Mouse (Mus musculus): ENCODE results near the gene Slc36a3. TPM values are rescaled to one million over a fixed set of nuclear protein-coding genes. Genes with fewer than 3 reads are reported as not detected.
A peak's percentile ranks its signal among the peaks of the same experiment; 100 is the strongest.

Gene Slc36a3
- total RNA-seq, 1 experiment from 2014 or later, result not detected

DNA sequence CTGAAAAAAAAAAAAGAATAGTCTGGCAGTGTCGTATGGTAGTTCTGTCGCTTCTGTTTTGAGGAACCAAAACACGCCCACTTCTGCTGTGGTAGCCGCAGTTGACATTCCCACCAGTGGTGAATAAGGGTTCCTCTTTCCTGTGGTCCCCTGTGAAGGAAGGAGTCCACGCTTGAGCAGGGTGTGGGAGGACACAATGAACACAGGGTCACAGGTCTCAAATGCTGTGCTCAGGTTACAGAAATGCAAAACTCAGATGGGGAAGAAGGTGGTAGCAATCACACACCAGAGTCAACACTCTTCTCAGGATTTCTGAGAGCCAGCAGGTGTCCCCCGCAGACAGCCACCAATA is 3.5 kb upstream of the Slc36a3 start:
- peak; percentile 94 for ATAC-seq (replicated peaks in 1 of 2; ENCODE audit: insufficient read depth in 1 of 2, low FRiP score in 2 of 2, low TSS enrichment in 1 of 2, low read depth in 1 of 2, poor library complexity in 2 of 2, severe bottlenecking in 2 of 2)

DNA sequence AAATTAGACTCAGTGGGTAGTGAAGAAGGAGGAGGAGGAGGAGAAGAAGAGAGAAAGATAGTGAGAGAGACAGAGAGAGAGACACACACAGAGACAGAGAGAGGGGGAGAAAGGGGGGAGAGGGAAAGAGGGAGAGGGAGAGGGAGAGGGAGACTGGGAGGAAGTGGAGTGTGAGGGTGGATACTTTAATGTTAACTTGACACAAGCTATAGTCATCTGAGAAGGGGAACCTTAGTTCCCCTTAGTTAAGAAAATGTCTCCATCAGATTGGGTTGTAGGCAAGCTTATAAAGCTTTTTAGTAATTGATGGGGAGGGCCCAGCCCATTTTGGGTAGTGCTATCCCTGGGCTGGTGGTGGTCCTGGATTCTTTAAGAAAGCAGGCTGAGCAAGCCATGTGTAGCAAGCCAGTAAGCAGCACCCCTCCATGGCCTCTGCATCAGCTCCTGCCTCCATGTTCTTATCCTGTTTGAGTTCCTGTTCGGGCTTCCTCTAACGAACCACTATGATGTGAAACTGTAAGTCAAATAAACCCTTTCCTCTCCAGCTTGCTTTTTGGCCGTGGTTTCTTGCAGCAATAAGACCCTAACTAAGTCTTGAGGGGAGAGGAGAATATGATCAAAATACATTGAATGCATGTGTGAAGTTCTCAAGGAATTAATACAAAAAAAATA is 3.0 kb upstream of the Slc36a3 start:
- ATAC-seq (replicated peaks in 1 of 2; ENCODE audit: insufficient read depth in 1 of 2, low FRiP score in 2 of 2, low TSS enrichment in 1 of 2, low read depth in 1 of 2, poor library complexity in 2 of 2, severe bottlenecking in 2 of 2), result no peak

DNA sequence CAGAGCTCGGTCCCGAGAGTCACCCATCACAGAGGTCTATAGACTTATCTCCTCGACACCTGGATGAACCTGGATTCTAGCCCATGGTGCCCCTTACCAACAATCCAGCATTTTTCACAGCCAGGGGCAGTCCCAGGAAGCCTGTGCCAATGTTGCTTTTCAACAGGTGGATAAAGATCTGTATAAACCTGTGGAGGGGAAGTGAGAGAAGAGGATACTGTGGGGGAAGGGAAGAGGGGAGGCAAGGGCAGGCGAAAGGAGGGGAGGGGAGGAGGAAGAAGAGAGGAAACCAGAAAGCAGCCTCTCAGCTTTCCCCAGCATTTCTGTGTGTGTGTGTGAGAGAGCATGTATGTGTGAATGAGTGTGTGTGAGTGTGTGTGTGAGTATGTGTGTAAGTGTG is 3.0 kb downstream of the Slc36a3 start:
- peak; percentile 36 to 52; a peak in 3 of 4 replicates for ATAC-seq (replicated peaks in 1 of 2; ENCODE audit: insufficient read depth in 1 of 2, low FRiP score in 2 of 2, low TSS enrichment in 1 of 2, low read depth in 1 of 2, poor library complexity in 2 of 2, severe bottlenecking in 2 of 2)

DNA sequence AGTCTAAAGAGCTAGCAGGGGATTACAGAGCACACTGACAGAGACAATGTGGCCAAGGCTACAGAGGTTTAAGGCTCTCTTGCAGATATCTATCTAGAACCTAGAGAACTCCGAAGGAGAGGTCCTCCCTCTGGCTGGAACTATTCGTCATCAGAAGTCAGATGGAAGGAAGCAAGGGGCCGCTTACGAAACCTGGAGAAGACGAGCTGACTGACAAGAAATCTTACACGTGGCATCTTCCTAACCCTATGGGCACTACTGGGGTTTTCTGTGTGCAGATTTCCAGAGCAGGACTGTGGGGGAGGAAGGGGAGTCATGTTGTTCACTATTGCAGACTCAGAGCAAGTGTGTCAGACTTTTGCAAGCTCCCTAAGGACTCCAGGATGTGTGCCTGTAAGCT is 4.1 kb downstream of the Slc36a3 start:
- ATAC-seq (replicated peaks in 1 of 2; ENCODE audit: insufficient read depth in 1 of 2, low FRiP score in 2 of 2, low TSS enrichment in 1 of 2, low read depth in 1 of 2, poor library complexity in 2 of 2, severe bottlenecking in 2 of 2), result no peak

DNA sequence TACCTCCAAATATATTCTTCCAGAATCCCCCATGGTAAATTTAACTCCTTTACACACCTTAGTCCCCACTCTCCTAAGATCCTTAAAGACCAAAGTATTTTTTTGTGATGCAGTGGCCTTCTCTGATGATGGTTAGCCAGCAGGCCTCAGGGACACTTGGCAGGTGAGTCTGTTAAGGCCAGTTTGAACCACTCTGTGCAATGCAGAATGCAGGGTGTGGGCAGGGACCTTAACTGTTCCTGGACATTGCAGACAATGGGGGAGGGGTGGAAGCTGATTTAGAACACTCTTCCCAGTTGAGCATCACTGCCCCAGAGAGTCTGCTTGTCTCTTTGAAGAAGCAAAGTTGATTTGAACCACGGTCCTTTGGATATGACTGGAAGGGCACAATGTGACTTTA is 4.7 kb downstream of the Slc36a3 start:
- ATAC-seq (replicated peaks in 1 of 2; ENCODE audit: insufficient read depth in 1 of 2, low FRiP score in 2 of 2, low TSS enrichment in 1 of 2, low read depth in 1 of 2, poor library complexity in 2 of 2, severe bottlenecking in 2 of 2), result no peak

DNA sequence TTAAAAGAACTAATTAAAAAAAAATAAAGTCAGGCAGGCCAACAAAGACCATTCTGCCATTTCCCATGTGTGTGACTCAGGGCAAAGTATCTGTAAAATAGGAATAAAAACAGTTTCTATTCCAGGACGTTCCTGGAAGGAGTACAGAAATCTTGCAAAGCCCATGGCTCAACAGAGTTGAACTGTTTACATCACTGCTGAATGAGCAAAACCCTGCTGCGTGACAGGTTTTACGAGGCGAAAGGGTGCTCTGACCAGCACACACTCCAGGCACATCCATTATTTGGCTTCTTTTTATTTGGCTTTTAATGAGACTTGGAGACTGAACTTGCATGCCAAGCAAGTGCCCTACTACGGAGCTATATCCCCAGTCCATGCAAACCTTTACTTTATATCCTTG is 7.5 kb downstream of the Slc36a3 start:
- no peak for ATAC-seq (replicated peaks in 1 of 2; ENCODE audit: insufficient read depth in 1 of 2, low FRiP score in 2 of 2, low TSS enrichment in 1 of 2, low read depth in 1 of 2, poor library complexity in 2 of 2, severe bottlenecking in 2 of 2)

DNA sequence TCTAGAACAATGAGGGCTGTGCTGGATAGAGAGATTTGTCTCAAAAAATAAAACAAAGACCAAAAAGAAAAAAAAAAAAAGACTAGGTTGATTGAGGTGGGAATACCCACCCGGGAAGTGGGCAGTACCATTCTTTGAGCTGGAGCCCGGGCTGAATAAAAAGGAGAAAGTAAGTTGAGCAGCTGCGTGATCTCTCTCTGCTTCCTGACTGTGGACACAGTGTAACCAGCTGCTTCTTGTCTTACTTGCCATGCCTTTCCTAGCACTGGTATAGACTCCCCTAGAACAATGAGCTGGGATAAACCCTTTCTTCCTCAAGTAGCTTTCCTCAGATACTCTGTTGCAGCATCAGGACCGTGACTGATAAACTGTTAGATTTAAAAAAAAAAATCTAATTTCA is 10.0 kb downstream of the Slc36a3 start:
- no peak for ATAC-seq (replicated peaks in 1 of 2; ENCODE audit: insufficient read depth in 1 of 2, low FRiP score in 2 of 2, low TSS enrichment in 1 of 2, low read depth in 1 of 2, poor library complexity in 2 of 2, severe bottlenecking in 2 of 2)

DNA sequence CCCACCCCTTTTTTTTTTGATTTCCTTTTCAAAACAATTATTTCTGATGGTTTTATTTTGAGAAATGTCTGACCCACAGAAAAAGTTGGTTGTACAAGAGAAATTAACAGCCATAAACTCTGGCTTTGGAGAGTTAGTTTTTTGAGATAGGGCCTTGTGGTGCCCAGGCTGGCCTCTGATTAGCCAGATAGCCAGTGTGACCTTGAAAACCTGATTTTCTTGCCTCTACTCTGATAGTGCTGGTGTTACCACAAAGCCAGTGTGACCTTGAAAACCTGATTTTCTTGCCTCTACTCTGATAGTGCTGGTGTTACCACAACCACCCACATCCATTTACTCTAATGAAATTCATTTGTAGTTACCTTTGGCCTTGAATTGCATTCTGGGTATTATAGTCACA is 13.9 kb downstream of the Slc36a3 start:
- ATAC-seq (replicated peaks in 1 of 2; ENCODE audit: insufficient read depth in 1 of 2, low FRiP score in 2 of 2, low TSS enrichment in 1 of 2, low read depth in 1 of 2, poor library complexity in 2 of 2, severe bottlenecking in 2 of 2), result no peak

DNA sequence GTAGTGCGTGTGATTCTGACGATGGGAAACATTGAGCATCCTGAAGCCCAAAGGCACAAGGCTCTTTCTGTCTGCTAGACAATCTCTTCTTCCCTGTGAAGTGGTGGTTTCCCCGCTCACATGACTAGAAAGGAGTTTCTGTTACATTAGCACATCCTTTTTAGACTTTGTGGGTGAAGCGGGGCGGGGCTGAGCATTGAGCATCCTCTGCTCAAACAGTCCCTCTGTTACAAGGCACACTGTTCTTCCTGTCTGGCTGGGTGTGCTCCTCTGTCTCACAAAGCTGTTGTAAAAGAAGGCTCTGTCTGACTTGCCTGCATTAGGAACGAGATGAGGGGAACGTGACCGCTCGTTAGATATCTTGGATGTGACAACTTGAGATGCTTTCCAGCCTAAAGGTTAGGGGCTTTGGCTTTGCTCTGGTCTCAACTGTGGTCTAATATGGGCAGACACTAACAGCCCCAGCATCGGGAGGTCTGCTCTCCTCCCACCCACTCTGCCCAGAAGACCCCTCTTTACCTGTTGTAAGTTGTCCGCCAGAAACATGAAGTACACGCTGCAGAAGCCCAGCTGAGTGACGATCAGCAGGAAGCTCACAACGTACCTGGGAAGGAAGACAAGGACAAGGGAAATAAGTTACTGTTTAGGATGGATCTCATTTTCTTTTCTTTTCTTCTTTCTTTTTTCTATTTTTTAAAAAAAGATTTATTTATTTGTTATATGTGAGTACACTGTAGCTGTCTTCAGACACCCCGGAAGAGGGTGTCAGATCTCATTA is 14.5 kb downstream of the Slc36a3 start:
- ATAC-seq (replicated peaks in 1 of 2; ENCODE audit: insufficient read depth in 1 of 2, low FRiP score in 2 of 2, low TSS enrichment in 1 of 2, low read depth in 1 of 2, poor library complexity in 2 of 2, severe bottlenecking in 2 of 2), result peak; percentile 38 to 75; a peak in 3 of 4 replicates

DNA sequence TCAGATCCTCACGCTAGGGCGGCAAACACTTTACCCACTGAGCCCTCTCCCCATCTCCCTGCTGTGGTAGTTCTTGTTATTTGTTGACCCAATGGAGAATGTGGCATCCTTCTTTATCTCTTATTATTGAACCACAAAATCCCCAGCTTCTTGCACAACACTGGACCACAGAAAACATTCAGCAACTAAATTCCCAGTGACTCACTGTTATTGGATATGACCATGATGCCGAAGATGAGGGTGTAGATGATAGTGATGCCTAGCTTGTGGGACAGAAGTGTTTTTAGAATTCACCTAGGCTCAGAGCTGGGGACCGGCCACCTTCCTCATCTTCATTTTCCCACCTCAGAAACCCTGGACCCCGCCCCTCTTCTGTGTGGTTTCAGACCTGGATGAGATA is 16.6 kb downstream of the Slc36a3 start:
- ATAC-seq (replicated peaks in 1 of 2; ENCODE audit: insufficient read depth in 1 of 2, low FRiP score in 2 of 2, low TSS enrichment in 1 of 2, low read depth in 1 of 2, poor library complexity in 2 of 2, severe bottlenecking in 2 of 2), result no peak

DNA sequence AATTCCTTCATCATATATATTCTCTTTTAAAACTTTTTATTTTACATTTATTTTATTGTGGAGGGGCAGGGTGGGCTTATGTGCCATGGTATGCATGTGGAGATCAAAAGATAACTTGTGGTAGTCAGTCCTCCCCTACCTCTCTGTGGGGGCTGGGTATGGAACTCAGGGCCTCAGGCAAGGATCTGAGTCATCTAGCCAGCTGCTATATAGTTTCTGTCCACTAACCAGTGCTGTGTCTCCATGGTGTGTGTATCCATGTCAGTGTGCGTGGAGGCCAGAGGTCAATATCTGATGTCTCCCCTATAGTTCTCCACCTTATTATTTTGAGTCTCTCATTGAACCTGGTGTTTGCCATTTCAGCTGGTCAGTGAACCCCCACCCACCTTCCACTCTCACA is 17.1 kb downstream of the Slc36a3 start:
- ATAC-seq (replicated peaks in 1 of 2; ENCODE audit: insufficient read depth in 1 of 2, low FRiP score in 2 of 2, low TSS enrichment in 1 of 2, low read depth in 1 of 2, poor library complexity in 2 of 2, severe bottlenecking in 2 of 2), result no peak

DNA sequence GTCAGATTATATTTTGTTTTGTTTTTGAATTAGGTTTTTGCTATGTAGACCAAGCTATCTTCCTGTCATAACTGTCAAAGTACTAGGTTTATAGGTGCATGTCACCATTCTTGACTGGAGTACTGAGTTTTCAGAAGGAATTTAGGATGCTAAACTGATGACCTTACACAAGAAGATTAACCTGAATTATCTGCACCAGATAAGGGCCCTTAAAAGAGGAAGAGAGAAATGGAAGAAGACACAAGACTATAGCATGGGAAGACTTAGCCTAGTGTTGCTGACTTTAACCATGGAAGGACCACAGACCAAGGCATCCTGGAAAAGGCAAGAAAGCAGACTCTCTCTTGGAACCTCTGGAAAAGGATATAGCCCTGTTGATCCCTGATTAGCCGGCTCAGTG is 18.3 kb downstream of the Slc36a3 start:
- no peak for ATAC-seq (replicated peaks in 1 of 2; ENCODE audit: insufficient read depth in 1 of 2, low FRiP score in 2 of 2, low TSS enrichment in 1 of 2, low read depth in 1 of 2, poor library complexity in 2 of 2, severe bottlenecking in 2 of 2)

DNA sequence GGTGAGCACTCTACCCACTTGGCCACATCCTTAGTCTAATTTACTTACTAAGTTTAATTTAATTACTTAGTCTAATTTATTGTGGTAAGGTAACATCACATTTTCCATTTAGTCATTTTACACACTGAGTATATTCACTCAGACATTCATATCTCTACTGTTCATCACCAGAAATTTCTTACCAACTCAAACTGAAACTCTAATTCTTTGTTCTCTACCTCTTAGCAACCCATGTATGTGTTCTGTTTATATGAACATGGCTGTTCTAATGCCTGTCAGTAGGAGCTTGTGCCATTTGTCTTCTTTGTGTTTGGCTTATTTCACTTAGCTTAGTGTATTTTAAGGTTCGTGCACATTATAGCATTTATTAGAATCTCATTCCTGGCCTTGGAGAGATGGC is 19.6 kb downstream of the Slc36a3 start:
- no peak for ATAC-seq (replicated peaks in 1 of 2; ENCODE audit: insufficient read depth in 1 of 2, low FRiP score in 2 of 2, low TSS enrichment in 1 of 2, low read depth in 1 of 2, poor library complexity in 2 of 2, severe bottlenecking in 2 of 2)

DNA sequence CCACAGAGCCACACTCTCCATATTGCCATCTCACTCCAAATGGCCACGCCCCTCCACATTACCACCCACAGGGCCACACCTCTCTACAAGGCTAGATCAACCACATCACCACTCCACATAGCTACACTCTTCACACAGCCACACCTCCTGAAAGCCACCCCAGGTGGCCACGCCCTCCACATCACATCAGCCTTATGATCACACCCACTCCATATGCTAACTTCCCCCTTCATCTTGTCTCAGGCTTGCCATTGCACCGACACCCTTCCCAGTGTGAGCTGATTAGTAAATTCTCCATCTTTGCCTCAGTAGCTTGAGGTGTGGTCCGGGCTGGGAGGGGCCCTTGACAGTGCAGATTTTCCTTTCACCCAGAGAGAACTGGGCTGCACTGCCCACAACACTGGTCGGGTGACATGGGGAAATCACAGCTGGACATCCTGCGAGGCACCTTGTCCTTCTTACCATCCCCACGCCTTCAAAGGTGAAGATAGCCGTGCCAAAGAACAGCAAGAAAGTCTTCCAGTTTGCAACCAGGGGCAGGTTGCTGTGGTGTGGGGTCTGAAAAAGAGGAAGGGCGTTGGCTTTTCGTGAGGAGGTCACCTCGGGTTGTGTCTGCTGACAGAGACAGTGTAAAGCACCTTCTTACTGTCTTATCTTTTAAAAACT is 20.3 kb downstream of the Slc36a3 start:
- peak; percentile 79 to 92 for ATAC-seq (replicated peaks in 1 of 2; ENCODE audit: insufficient read depth in 1 of 2, low FRiP score in 2 of 2, low TSS enrichment in 1 of 2, low read depth in 1 of 2, poor library complexity in 2 of 2, severe bottlenecking in 2 of 2)

DNA sequence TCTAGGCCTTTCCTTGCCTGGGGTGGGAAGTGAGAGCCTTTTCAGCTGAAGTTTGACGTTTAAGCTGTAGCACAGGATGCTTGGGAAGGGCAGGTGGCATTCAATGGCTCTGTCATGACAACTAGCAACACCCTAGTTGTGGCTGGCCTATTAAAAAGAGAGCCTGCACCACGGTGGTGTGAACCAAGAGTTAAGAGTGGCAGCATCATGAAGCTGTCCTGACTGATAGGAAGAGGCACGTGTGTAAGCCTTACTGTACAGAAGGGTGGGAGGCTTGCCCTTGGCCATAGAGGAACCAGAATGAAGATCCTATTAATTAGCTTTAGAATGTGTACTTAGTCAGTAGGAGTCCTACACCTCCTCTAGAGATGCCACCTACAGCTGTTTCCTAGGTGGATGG is 23.1 kb downstream of the Slc36a3 start:
- ATAC-seq (replicated peaks in 1 of 2; ENCODE audit: insufficient read depth in 1 of 2, low FRiP score in 2 of 2, low TSS enrichment in 1 of 2, low read depth in 1 of 2, poor library complexity in 2 of 2, severe bottlenecking in 2 of 2), result no peak

DNA sequence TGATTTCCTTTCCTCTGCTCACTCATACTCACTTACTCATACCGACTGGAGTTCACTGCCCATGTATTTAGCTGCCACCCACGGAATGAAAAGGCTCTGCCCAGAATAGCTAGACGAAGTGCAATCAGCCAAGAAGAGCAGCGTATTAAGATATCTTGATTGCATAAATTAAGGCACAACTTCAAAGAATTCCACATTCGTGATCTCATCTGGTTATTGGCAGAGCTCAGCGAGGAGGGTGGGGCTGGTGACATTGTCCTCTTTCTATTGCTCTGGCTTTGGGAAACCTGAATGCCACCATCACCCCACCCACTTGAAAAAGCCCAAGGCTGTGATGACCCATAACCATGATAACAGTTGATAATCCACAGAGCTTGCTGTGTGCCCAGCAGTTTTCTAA is 23.6 kb downstream of the Slc36a3 start:
- ATAC-seq (replicated peaks in 1 of 2; ENCODE audit: insufficient read depth in 1 of 2, low FRiP score in 2 of 2, low TSS enrichment in 1 of 2, low read depth in 1 of 2, poor library complexity in 2 of 2, severe bottlenecking in 2 of 2), result no peak

DNA sequence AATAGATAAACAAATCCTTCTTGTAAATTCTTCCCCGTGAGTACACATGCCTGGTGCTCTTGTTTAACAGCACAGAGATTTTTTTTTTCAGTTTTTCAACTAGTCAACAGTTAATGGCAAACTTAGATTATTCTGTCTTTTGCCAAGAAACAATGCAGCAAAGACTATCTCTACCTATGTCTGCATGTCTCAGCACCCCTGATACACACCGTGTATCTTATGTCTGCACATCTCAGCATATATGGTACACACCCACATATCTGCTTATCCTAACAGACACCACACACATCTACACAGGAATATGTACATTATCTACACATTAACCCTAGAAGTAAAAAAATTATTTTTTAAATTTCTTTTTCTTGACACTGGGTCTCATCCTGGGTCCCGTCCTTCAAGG is 24.8 kb downstream of the Slc36a3 start:
- no peak for ATAC-seq (replicated peaks in 1 of 2; ENCODE audit: insufficient read depth in 1 of 2, low FRiP score in 2 of 2, low TSS enrichment in 1 of 2, low read depth in 1 of 2, poor library complexity in 2 of 2, severe bottlenecking in 2 of 2)

DNA sequence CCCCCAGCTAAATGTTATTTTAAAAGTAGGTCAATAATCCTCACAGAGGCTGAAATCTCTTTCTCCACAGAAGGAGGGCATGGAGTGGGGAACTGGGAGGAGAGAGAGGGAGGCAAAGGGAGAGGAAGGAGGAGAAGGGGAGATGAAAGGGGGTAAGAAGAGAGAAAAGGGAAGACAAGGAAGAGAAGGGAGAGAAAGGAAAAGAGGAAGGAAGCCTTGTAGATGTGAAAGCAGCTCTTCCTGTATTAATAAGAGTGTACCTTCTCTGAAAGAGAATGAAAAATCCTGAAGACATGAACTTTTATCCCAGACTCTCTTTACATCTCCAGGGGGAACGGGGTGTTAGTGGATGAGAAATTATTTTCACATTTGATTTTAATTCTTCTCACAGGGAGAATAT is 30.1 kb downstream of the Slc36a3 start:
- ATAC-seq (replicated peaks in 1 of 2; ENCODE audit: insufficient read depth in 1 of 2, low FRiP score in 2 of 2, low TSS enrichment in 1 of 2, low read depth in 1 of 2, poor library complexity in 2 of 2, severe bottlenecking in 2 of 2), result no peak
